Mouse (Mus musculus): ENCODE results near the gene Cxcl15. TPM values are rescaled to one million over a fixed set of nuclear protein-coding genes. Genes with fewer than 3 reads are reported as not detected.
"Not testable (repeated sequence)": the region's sequence is repeated elsewhere in the genome, so short reads cannot be mapped to it uniquely, and the experiment has no call there.

Cxcl15 gene
- polyA plus RNA-seq, 1 experiment from 2014 or later: not detected

- WGBS: 92% methylated on average over 11 of the region's 11 CpGs
- ATAC-seq; H3K36me3 ChIP-seq (ENCODE audit: control insufficient read depth, insufficient read depth, low read length); DNase-seq (ENCODE audit: low spot score); H3K4me3 ChIP-seq (ENCODE audit: low read depth, low read length); H3K9ac ChIP-seq (ENCODE audit: low read length); H3K9me3 ChIP-seq (replicated peaks; ENCODE audit: control insufficient read depth, low read length); H3K4me1 ChIP-seq (ENCODE audit: control insufficient read depth, insufficient read depth, low read length); H3K4me2 ChIP-seq (ENCODE audit: low read length); H3K27me3 ChIP-seq (replicated peaks; ENCODE audit: control insufficient read depth, insufficient read depth, low read length); H3K27ac ChIP-seq (ENCODE audit: low read depth, low read length): not testable (repeated sequence)
Observed at GRCm38 (mm10) chr5:90851391-90851790, 57.1 kb downstream of the Cxcl15 start.

Small RNA genes within 50 kb of the gene (microRNA-seq; reads per million reads assigned to microRNA genes)
- not detected for gene Gm24322

Other genes starting within 250 kb of the Cxcl15 start
- gene 5830473C10Rik, start 233.4 kb upstream of the Cxcl15 start, polyA plus RNA-seq (2014; fragmentation: Nextera tagmentation; extraction: Ambion mirVana): not detected in 2 replicates
- gene Rassf6, start 153.9 kb upstream of the Cxcl15 start, polyA plus RNA-seq (2014; fragmentation: Nextera tagmentation; extraction: Ambion mirVana): 0.74 and 1.1 TPM in 2 replicates
- 0.11 and 0.14 TPM in 2 replicates for gene Cxcl5, start 35.2 kb upstream of the Cxcl15 start, polyA plus RNA-seq (2014; fragmentation: Nextera tagmentation; extraction: Ambion mirVana)
- gene Ppbp, start 26.0 kb upstream of the Cxcl15 start, polyA plus RNA-seq (2014; fragmentation: Nextera tagmentation; extraction: Ambion mirVana): 0.85 and 0.95 TPM in 2 replicates
- gene Pf4, start 22.1 kb upstream of the Cxcl15 start, polyA plus RNA-seq (2014; fragmentation: Nextera tagmentation; extraction: Ambion mirVana): 41.7 and 49.1 TPM in 2 replicates
- gene Cxcl3, start 8.4 kb upstream of the Cxcl15 start, polyA plus RNA-seq (2014; fragmentation: Nextera tagmentation; extraction: Ambion mirVana): not detected in 2 replicates
- gene Cxcl1, start 96.7 kb downstream of the Cxcl15 start, polyA plus RNA-seq (2014; fragmentation: Nextera tagmentation; extraction: Ambion mirVana): 0.56 TPM in 1 of 2 replicates, not detected in the other
- gene Cxcl2, start 109.3 kb downstream of the Cxcl15 start, polyA plus RNA-seq (2014; fragmentation: Nextera tagmentation; extraction: Ambion mirVana): not detected in 2 replicates
- 71.9 and 86.0 TPM in 2 replicates for gene Mthfd2l, start 136.6 kb downstream of the Cxcl15 start, polyA plus RNA-seq (2014; fragmentation: Nextera tagmentation; extraction: Ambion mirVana)
- gene Epgn, start 232.9 kb downstream of the Cxcl15 start, polyA plus RNA-seq (2014; fragmentation: Nextera tagmentation; extraction: Ambion mirVana): 0.16 and 0.25 TPM in 2 replicates

Data from forebrain, embryonic 14.5 days (tissue).